Mouse (Mus musculus) neural tube, embryonic 14.5 days (tissue): ENCODE measurements around the gene Rnase2b. TPM values are rescaled to one million over a fixed set of nuclear protein-coding genes. Genes with fewer than 3 reads are reported as not detected.
"Not testable (repeated sequence)": the region's sequence is repeated elsewhere in the genome, so short reads cannot be mapped to it uniquely, and the experiment has no call there.

ENCODE experiments used
- ATAC-seq: fragments of 200-750 bp; cut with Nextera tagmentation; 2 replicates; pipeline ENCODE4 v1.8.0; 2017; ENCODE audit warnings: low read depth, mild to moderate bottlenecking, moderate TSS enrichment, moderate library complexity
- H3K27ac ChIP-seq: fragments of 300-500 bp; sonication (generic); 2 replicates; pipeline ENCODE4 v1.5.1; 2014; ENCODE audit warnings: low read depth, mild to moderate bottlenecking, control low read depth, low read length, moderate library complexity, mixed read lengths
- H3K27me3 ChIP-seq: fragments of 300-500 bp; sonication (generic); 2 replicates; pipeline ENCODE4 v1.6.1; 2014; ENCODE audit warnings: low read length; ENCODE audit not compliant: control insufficient read depth, insufficient read depth
- H3K36me3 ChIP-seq: fragments of 300-500 bp; sonication (generic); 2 replicates; pipeline ENCODE4 v1.6.1; 2014; ENCODE audit warnings: low read length, mixed read lengths; ENCODE audit not compliant: control insufficient read depth, insufficient read depth
- H3K4me1 ChIP-seq: fragments of 300-500 bp; sonication (generic); 2 replicates; pipeline ENCODE4 v1.6.1; 2014; ENCODE audit warnings: low read length; ENCODE audit not compliant: control insufficient read depth, insufficient read depth
- H3K4me2 ChIP-seq: fragments of 300-500 bp; sonication (generic); 2 replicates; pipeline ENCODE4 v1.6.1; 2014; ENCODE audit warnings: mild to moderate bottlenecking, low read depth, low read length, control low read depth
- H3K4me3 ChIP-seq: fragments of 300-500 bp; sonication (generic); 2 replicates; pipeline ENCODE4 v1.5.1; 2014; ENCODE audit warnings: low read depth, low read length, control low read depth, mixed read lengths
- H3K9ac ChIP-seq: fragments of 300-500 bp; sonication (generic); replicated peaks from 2 replicates; pipeline ENCODE4 v1.6.1; 2014; ENCODE audit warnings: low read depth, mild to moderate bottlenecking, control low read depth, low read length, mixed read lengths
- H3K9me3 ChIP-seq: fragments of 300-500 bp; sonication (generic); 2 replicates; pipeline ENCODE4 v1.6.1; 2016; ENCODE audit warnings: low read length; ENCODE audit not compliant: control insufficient read depth
- WGBS: fragments of 180-500 bp; shearing (Covaris S2); extraction: QIAGEN DNeasy Blood & Tissue Kit; methylation state at CpG from one replicate; pipeline ENCODE4 v1.1.7; 2014; 5-methylcytosine and 5-hydroxymethylcytosine counted together
- polyA plus RNA-seq: library from polyadenylated mRNA; unstranded; fragments of >200 nt; fragmentation: Nextera tagmentation; extraction: Ambion mirVana; gene quantifications from 2 replicates; pipeline ENCODE4 v1.2.1, GENCODE M21; 2014

The Rnase2b gene
- polyA plus RNA-seq, result not detected in 2 replicates

GRCm38 (mm10) chr14:51161976-51162375, at the start of gene Rnase2b:
TSS of gene Rnase2b (plus strand) at chr14:51162260.
- H3K9me3 ChIP-seq, H3K27me3 ChIP-seq, H3K4me1 ChIP-seq, H3K4me2 ChIP-seq, ATAC-seq, H3K9ac ChIP-seq, H3K27ac ChIP-seq, H3K36me3 ChIP-seq, H3K4me3 ChIP-seq: not testable (repeated sequence)
- 95% methylated on average over 3 of the region's 3 CpGs for WGBS

DNA sequence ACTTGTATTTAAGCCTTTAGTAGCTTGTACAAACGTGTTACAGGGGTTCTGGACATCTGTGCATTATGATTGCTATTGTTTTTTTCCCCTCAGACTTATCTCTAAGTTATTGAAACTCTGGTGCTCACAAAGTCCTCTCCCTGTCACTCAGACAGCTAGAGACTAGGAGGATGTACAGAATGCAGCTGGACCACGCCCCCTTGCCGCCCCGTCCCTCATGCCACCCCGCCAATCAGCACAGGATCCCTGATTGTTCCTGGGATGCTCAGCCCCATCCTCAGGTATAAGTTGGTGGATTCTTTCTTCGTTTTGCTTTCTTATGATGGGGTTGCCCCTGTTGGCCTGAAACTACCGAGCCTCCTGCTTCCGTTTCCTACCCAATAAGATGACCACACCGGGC, 48.6 kb upstream of the Rnase2b start:
- Histone ChIP-seq H3K9me3 (no peaks in the 10 kb centered on the region), H3K36me3 (no peaks in the 10 kb centered on the region), H3K4me2 (no peak overlapping the region), H3K27me3 (no peaks in the 10 kb centered on the region), H3K4me1 (no peaks in the 10 kb centered on the region), H3K27ac (no peak overlapping the region), H3K9ac (no peak overlapping the region), H3K4me3 (no peak overlapping the region)
- no peak for ATAC-seq
- 51% methylated on average over 9 of the region's 9 CpGs for WGBS

DNA sequence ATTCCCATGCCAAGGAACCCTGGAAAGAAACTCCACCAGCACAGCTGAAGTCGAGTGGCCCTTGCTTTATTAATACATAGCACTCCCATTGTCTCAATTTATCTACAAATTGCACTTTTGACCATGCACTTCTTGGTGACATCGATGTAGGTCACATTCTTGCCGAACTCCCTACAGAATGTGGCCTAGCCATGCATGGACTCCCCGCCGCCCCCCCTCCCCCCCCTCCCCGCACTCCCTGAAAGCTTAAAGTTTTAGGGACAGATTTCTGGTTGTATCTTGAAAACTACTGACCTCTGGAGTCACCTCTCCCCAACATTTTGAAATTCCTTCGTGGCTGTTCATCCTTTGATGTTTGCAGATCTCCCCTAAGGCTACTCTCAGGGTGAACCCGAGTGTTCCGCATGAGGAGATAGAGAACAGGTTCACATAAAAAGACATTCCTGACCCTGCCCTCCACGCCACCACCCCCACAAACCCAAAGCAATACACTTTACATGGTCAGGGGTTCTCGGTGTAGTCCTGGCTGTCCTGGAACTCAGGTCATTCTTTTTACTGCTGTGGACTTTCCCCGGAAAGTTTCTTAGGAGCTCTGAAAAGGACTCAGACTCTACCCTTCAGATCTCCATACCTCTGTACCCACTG, 48.0 kb upstream of the Rnase2b start, which contains the start of gene Eddm3b:
TSS of gene Eddm3b (plus strand) at position 511 of the 645 bp plus-strand sequence.
- Histone ChIP-seq H3K27me3 (no peaks in the 10 kb centered on the region), H3K9me3 (no peaks in the 10 kb centered on the region), H3K4me2 (no peak within 1 kb of the TSS), H3K36me3 (no peaks in the 10 kb centered on the region), H3K9ac (no peak within 1 kb of the TSS), H3K4me3 (no peak within 1 kb of the TSS), H3K4me1 (no peaks in the 10 kb centered on the region), H3K27ac (no peak within 1 kb of the TSS)
- ATAC-seq, result no peak
- 55% methylated on average over 12 of the region's 12 CpGs for WGBS

- Histone ChIP-seq H3K27me3 (no peaks in the 10 kb centered on the region), H3K4me3 (no peak overlapping the region), H3K9ac (no peak overlapping the region), H3K4me1 (no peaks in the 10 kb centered on the region), H3K4me2 (no peak overlapping the region), H3K27ac (no peak overlapping the region), H3K36me3 (no peaks in the 10 kb centered on the region), H3K9me3 (no peaks in the 10 kb centered on the region)
- WGBS, result 83% methylated on average over 6 of the region's 6 CpGs
- no peak for ATAC-seq
These were observed 36.4 kb upstream of the Rnase2b start for GRCm38 (mm10) chr14:51125684-51126083.

DNA sequence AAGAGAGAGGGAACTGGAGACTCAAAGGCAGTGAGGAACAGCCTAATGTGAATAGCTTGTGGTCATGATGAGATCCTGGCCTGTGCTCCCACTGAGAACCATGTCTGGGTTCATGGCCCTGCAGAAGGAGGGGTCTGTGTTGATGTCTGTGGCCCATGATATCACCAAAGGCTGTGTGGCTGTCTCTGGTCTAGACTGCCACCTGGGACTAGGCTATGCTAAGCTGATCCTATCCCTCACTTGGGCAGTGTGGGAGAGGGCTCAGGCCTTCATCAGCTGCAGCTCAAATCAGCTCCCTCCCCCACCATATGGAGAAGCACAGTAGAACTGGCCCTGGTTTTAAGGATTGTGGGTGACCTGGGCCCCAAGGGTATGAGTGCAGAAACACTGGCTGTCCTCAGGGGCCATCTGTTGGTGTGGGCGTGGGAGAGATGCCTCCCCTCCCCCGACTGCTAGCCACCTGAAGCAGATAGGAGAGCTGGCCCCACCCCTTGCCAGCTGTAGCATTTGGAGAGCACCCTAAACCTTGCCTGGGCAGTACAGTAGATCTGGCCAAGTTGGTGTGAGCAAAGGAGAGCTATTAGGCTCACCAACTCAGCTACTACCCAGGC, 34.3 kb upstream of the Rnase2b start:
- no peaks in the 10 kb centered on the region for H3K27me3 ChIP-seq
- no peak overlapping the region for H3K27ac ChIP-seq
- no peak for ATAC-seq
- H3K36me3 ChIP-seq, result no peaks in the 10 kb centered on the region
- WGBS, result 82% methylated on average over 2 of the region's 2 CpGs
- H3K9me3 ChIP-seq, result no peaks in the 10 kb centered on the region
- H3K4me3 ChIP-seq, result no peak overlapping the region
- H3K4me1 ChIP-seq, result no peaks in the 10 kb centered on the region
- no peak overlapping the region for H3K4me2 ChIP-seq
- no peak overlapping the region for H3K9ac ChIP-seq

- H3K4me1 ChIP-seq, result no peaks in the 10 kb centered on the region
- H3K36me3 ChIP-seq, result no peaks in the 10 kb centered on the region
- no peak overlapping the region for H3K4me2 ChIP-seq
- no peak for ATAC-seq
- no peaks in the 10 kb centered on the region for H3K9me3 ChIP-seq
- H3K27me3 ChIP-seq, result no peaks in the 10 kb centered on the region
- no peak overlapping the region for H3K27ac ChIP-seq
- H3K4me3 ChIP-seq, result no peak overlapping the region
- H3K9ac ChIP-seq, result no peak overlapping the region
- WGBS, result 86% methylated on average over 9 of the region's 9 CpGs
These were observed 33.1 kb upstream of the Rnase2b start for GRCm38 (mm10) chr14:51128775-51129623.

- H3K4me1 ChIP-seq, result no peaks in the 10 kb centered on the region
These were observed 32.5 kb upstream of the Rnase2b start for GRCm38 (mm10) chr14:51129624-51129975.

GRCm38 (mm10) chr14:51130315-51130940, 31.6 kb upstream of the Rnase2b start:
- no peaks in the 10 kb centered on the region for H3K36me3 ChIP-seq
- no peak overlapping the region for H3K4me2 ChIP-seq
- H3K9ac ChIP-seq, result no peak overlapping the region
- no peaks in the 10 kb centered on the region for H3K27me3 ChIP-seq
- no peaks in the 10 kb centered on the region for H3K9me3 ChIP-seq
- ATAC-seq, result no peak
- 93% methylated on average over 9 of the region's 9 CpGs for WGBS
- H3K27ac ChIP-seq, result no peak overlapping the region
- no peaks in the 10 kb centered on the region for H3K4me1 ChIP-seq
- no peak overlapping the region for H3K4me3 ChIP-seq

More at GRCm38 (mm10) chr14:51129624-51129975, 32.5 kb upstream of the Rnase2b start:
- H3K4me2 ChIP-seq, result no peak overlapping the region
- ATAC-seq, result no peak
- no peaks in the 10 kb centered on the region for H3K36me3 ChIP-seq
- H3K9ac ChIP-seq, result no peak overlapping the region
- H3K9me3 ChIP-seq, result no peaks in the 10 kb centered on the region
- WGBS, result 77% methylated on average over 4 of the region's 4 CpGs
- H3K27me3 ChIP-seq, result no peaks in the 10 kb centered on the region
- H3K27ac ChIP-seq, result no peak overlapping the region
- no peak overlapping the region for H3K4me3 ChIP-seq
